Mouse (Mus musculus) olfactory bulb, adult 2 months (tissue): ENCODE measurements at regions not wholly inside any gene's neighbourhood (a gene's known extent, or its start where the extent isn't known, plus 50 kb on each side); places are given as distances from the start of the nearest gene placed in this dataset.

Experiments
- CTCF ChIP-seq: fragments of 200-500 bp; IDR thresholded peaks from 2 replicates; pipeline ENCODE4 v1.5.1; 2012; ENCODE audit warnings: low read depth, mild to moderate bottlenecking, low read length, moderate library complexity; ENCODE audit not compliant: insufficient read depth
- POLR2A ChIP-seq: fragments of 200-500 bp; IDR thresholded peaks from 2 replicates; pipeline ENCODE4 v1.6.1; 2012; ENCODE audit warnings: mild to moderate bottlenecking, low read depth, low read length, moderate library complexity; ENCODE audit not compliant: insufficient read depth

DNA sequence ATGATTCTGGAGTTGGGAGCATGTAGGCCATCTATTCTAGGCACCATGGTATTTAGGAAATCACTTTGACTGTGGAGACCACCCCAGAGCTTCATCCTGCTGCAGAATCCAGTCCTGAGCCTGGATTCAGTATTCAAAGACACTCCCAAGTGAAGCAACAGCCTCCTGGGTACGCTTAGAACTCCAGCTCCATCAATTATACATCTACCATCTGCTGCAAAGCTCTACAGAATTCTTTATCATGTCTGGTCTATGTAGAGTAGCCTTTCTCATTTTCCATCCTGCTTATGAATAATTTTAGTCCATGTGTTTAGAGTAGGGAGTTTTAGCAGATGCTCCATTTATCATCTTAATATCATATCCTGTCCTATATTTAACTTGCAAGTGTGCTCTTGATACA lies 139.4 kb downstream of the Cpeb2 start:
- TF ChIP-seq CTCF, result no peak
- TF ChIP-seq POLR2A, result no peak
